Mouse (Mus musculus) liver, adult 2 months (tissue): ENCODE results near the gene Hc. TPM values are rescaled to one million over a fixed set of nuclear protein-coding genes. Genes with fewer than 3 reads are reported as not detected.

Source experiments
- DNase-seq: peaks from one replicate; pipeline ENCODE4 v3.0.0-alpha.2; 2011; ENCODE audit warnings: low read depth, low spot score; ENCODE audit errors: extremely low read depth
- H3K27ac ChIP-seq: fragments of 200-500 bp; replicated peaks from 2 replicates; pipeline ENCODE4 v1.5.1; 2012; ENCODE audit warnings: low read depth, mild to moderate bottlenecking, control low read depth, inconsistent platforms, low read length; ENCODE audit not compliant: insufficient read depth
- H3K27me3 ChIP-seq: fragments of 200-500 bp; 2 replicates; pipeline ENCODE4 v1.6.1; 2012; ENCODE audit warnings: mild to moderate bottlenecking, moderate library complexity, low read length, inconsistent platforms; ENCODE audit not compliant: control insufficient read depth, insufficient read depth
- H3K36me3 ChIP-seq: fragments of 200-500 bp; 2 replicates; pipeline ENCODE4 v1.6.1; 2012; ENCODE audit warnings: low read length, inconsistent platforms; ENCODE audit not compliant: control insufficient read depth, insufficient read depth
- H3K4me1 ChIP-seq: fragments of 200-500 bp; 2 replicates; pipeline ENCODE4 v1.6.1; 2011; ENCODE audit warnings: low read length; ENCODE audit not compliant: control insufficient read depth, insufficient read depth
- H3K4me3 ChIP-seq: fragments of 200-500 bp; 2 replicates; pipeline ENCODE4 v1.5.1; 2011; ENCODE audit warnings: low read depth, mild to moderate bottlenecking, control low read depth, low read length, moderate library complexity; ENCODE audit not compliant: insufficient read depth
- H3K79me2 ChIP-seq: fragments of 200-500 bp; 2 replicates; pipeline ENCODE4 v1.6.1; 2012; ENCODE audit warnings: inconsistent platforms, mild to moderate bottlenecking, low read length, moderate library complexity; ENCODE audit not compliant: control insufficient read depth, insufficient read depth
- H3K9ac ChIP-seq: fragments of 200-500 bp; 2 replicates; pipeline ENCODE4 v1.6.1; 2012; ENCODE audit warnings: low read depth, mild to moderate bottlenecking, control low read depth, inconsistent platforms, low read length
- CTCF ChIP-seq: fragments of 200-500 bp; IDR thresholded peaks from 2 replicates; pipeline ENCODE4 v1.5.1; 2011; ENCODE audit warnings: low read depth, low read length, control low read depth
- POLR2A ChIP-seq: fragments of 200-500 bp; IDR thresholded peaks from 2 replicates; pipeline ENCODE4 v1.6.1; 2011; ENCODE audit warnings: low read length, control low read depth; ENCODE audit not compliant: insufficient read depth; ENCODE audit errors: extremely low read depth
- WGBS: fragments of 180-500 bp; shearing (Covaris S2); methylation state at CpG from one replicate; pipeline ENCODE4 v1.1.7; 2018; 5-methylcytosine and 5-hydroxymethylcytosine counted together
- polyA plus RNA-seq: library from polyadenylated mRNA; depleted of rRNA; stranded (reverse); fragments of >200 nt; gene quantifications from 2 replicates; pipeline ENCODE4 v1.2.3, GENCODE M21; 2012
- total RNA-seq: library from RNA; depleted of rRNA; stranded (reverse); fragments of >200 nt; gene quantifications from 2 replicates; pipeline ENCODE4 v1.2.3, GENCODE M21; 2014

Hc gene
- total and polyA plus RNA-seq, 2 experiments, result 139 to 594 TPM

DNA sequence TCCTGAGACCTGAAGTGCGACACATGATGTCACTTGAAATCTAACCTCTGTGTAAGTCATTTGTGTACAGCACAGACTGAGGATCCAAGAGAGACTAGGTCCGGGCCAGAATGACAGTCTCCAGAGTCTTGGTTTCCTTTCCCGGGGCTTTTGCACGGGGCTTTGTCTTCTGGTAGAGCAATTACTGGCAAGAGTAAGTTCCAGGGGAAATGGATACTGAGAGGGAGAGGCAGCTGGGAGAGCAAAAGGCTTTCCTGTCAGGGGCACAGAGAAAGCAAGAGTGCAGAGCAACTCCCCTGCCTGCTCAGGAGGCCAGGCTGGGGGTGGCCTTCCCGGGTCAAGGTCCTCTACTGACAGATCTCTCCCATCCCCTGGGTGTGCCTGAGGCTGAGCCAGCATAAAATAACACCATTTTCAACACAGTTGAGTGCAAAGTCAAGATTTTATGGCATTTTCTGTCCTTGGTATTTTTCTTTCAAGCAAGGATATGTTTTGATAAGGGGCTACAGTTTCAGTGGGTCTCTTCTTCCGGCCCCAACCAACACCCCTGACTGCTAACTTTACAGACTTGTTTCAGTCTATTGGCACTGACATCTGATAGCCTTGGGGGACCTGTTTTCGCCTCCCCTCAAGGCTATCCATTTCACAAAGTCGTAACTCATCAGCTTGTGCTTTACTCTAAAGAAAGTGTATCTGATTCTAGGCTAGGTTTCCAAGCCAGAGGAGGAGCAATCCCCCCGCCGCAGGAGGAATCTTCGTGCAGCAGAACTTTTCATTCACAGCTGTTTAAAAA, 78.1 kb downstream of the Hc start:
- WGBS, result 72% methylated on average over 11 of the region's 11 CpGs
- no peaks in the 10 kb centered on the region for H3K27me3 ChIP-seq
- H3K4me3 ChIP-seq, result no peak overlapping the region
- no peak for DNase-seq
- TF ChIP-seq POLR2A (no peak), CTCF (no peak)
- no peak overlapping the region for H3K27ac ChIP-seq
- H3K4me1 ChIP-seq, result 0 out of 2 replicates have a peak, but pooled peaks cover 2% of the 10 kb centered on the region
- H3K9ac ChIP-seq, result no peak overlapping the region
- peaks cover 41% of the 10 kb centered on the region for H3K36me3 ChIP-seq
- no peaks in the 10 kb centered on the region for H3K79me2 ChIP-seq

GRCm38 (mm10) chr2:34982096-34982724, 79.0 kb downstream of the Hc start:
- no peak for DNase-seq
- H3K4me3 ChIP-seq, result no peak overlapping the region
- no peak overlapping the region for H3K27ac ChIP-seq
- H3K79me2 ChIP-seq, result no peaks in the 10 kb centered on the region
- TF ChIP-seq CTCF, result no peak
- TF ChIP-seq POLR2A, result no peak
- no peaks in the 10 kb centered on the region for H3K27me3 ChIP-seq
- peaks cover 36% of the 10 kb centered on the region for H3K36me3 ChIP-seq
- 0 out of 2 replicates have a peak, but pooled peaks cover 2% of the 10 kb centered on the region for H3K4me1 ChIP-seq
- no peak overlapping the region for H3K9ac ChIP-seq
- 72% methylated on average over 14 of the region's 14 CpGs for WGBS

- no peak overlapping the region for H3K4me3 ChIP-seq
- peaks cover 13% of the 10 kb centered on the region for H3K36me3 ChIP-seq
- H3K27ac ChIP-seq, result no peak overlapping the region
- no peaks in the 10 kb centered on the region for H3K27me3 ChIP-seq
- H3K4me1 ChIP-seq, result 0 out of 2 replicates have a peak, but pooled peaks cover 2% of the 10 kb centered on the region
- WGBS, result 42% methylated on average over 3 of the region's 3 CpGs
- H3K79me2 ChIP-seq, result no peaks in the 10 kb centered on the region
- no peak overlapping the region for H3K9ac ChIP-seq
- no peak for DNase-seq
- no peak for TF ChIP-seq CTCF
- no peak for TF ChIP-seq POLR2A
Measured at GRCm38 (mm10) chr2:34979459-34980011, 81.7 kb downstream of the Hc start.

GRCm38 (mm10) chr2:34978226-34978625, 83.0 kb downstream of the Hc start:
- DNase-seq, result peak; percentile 41
- H3K27ac ChIP-seq, result no peak overlapping the region
- H3K4me1 ChIP-seq, result 0 out of 2 replicates have a peak, but pooled peaks cover 2% of the 10 kb centered on the region

DNA sequence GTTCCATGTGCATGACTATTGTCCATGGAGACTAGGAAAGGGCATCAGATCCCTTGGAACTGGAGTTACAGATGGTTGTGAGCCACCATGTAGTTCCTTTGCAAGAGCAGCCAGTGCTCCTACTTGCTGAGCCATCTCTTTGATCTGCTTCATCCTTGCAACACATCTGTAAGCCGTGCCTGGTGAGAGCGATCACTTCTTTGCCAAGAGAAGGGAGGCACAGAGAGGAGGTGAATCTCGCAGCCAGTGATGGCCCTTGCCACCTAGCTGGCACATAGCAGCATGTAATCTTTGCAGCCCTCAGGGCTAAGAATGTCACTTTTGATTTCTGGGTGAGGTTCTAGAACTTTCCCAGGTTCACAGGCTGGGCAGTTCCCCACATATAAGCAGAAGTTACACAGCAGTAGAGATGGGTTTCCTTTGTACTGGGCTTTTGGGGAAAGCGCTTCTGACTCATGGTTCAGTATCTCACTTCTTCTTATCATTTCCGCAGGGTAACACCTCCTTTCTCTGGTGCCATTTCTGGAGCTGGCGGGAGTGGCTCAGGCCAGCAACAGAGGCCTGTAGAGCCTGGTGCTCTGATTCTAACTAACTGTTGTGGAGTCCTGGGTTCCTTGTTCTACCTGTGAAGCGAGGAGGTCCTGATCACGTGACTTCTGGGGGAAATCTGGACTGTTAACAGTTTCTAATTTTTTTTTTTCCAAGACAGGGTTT, 84.1 kb downstream of the Hc start:
- Histone ChIP-seq H3K9ac (no peak overlapping the region), H3K27me3 (no peaks in the 10 kb centered on the region), H3K27ac (no peak overlapping the region), H3K36me3 (no peaks in the 10 kb centered on the region), H3K4me3 (no peak overlapping the region), H3K4me1 (0 out of 2 replicates have a peak, but pooled peaks cover 2% of the 10 kb centered on the region), H3K79me2 (no peaks in the 10 kb centered on the region)
- WGBS, result 54% methylated on average over 8 of the region's 8 CpGs
- TF ChIP-seq CTCF (no peak), POLR2A (no peak)
- peak; percentile 44 for DNase-seq

More at GRCm38 (mm10) chr2:34978226-34978625, 83.0 kb downstream of the Hc start:
- Histone ChIP-seq H3K79me2 (no peaks in the 10 kb centered on the region), H3K27me3 (no peaks in the 10 kb centered on the region), H3K9ac (no peak overlapping the region), H3K36me3 (peaks cover under 1% of the 10 kb centered on the region; the same call in 1 of the 2 replicates), H3K4me3 (no peak overlapping the region)
- WGBS, result 61% methylated on average over 2 of the region's 2 CpGs
- TF ChIP-seq POLR2A, result no peak
- no peak for TF ChIP-seq CTCF
